Mouse (Mus musculus) kidney, postnatal 0 days (tissue): ENCODE data around the gene Prkd1. TPM values are rescaled to one million over a fixed set of nuclear protein-coding genes. Genes with fewer than 3 reads are reported as not detected.

Experiments used
- ATAC-seq: fragments of 200-750 bp; cut with Nextera tagmentation; replicated peaks from 2 replicates; pipeline ENCODE4 v1.8.0; 2017; ENCODE audit warnings: low read depth, moderate number of reproducible peaks, moderate TSS enrichment, moderate library complexity; ENCODE audit not compliant: low FRiP score
- DNase-seq: peaks from one replicate; pipeline ENCODE4 v3.0.0-alpha.2; 2016; ENCODE audit warnings: low spot score
- H3K27ac ChIP-seq: fragments of 300-500 bp; sonication (generic); 2 replicates; pipeline ENCODE4 v1.5.1; 2014; ENCODE audit warnings: mild to moderate bottlenecking
- H3K27me3 ChIP-seq: fragments of 300-500 bp; sonication (generic); 2 replicates; pipeline ENCODE4 v1.6.1; 2014; ENCODE audit warnings: low read length, mixed read lengths; ENCODE audit not compliant: insufficient read depth
- H3K36me3 ChIP-seq: fragments of 300-500 bp; sonication (generic); 2 replicates; pipeline ENCODE4 v1.6.1; 2014; ENCODE audit warnings: low read length, mixed read lengths; ENCODE audit not compliant: insufficient read depth
- H3K4me1 ChIP-seq: fragments of 300-500 bp; sonication (generic); replicated peaks from 2 replicates; pipeline ENCODE4 v1.6.1; 2014; ENCODE audit warnings: antibody characterized with exemption, low read length, mixed read lengths; ENCODE audit not compliant: insufficient read depth
- H3K4me2 ChIP-seq: fragments of 300-500 bp; sonication (generic); 2 replicates; pipeline ENCODE4 v1.6.1; 2014; ENCODE audit warnings: mild to moderate bottlenecking, low read length, moderate library complexity, mixed read lengths
- H3K4me3 ChIP-seq: fragments of 300-500 bp; sonication (generic); replicated peaks from 2 replicates; pipeline ENCODE4 v1.5.1; 2014; ENCODE audit warnings: low read depth, low read length
- H3K9ac ChIP-seq: fragments of 300-500 bp; sonication (generic); 2 replicates; pipeline ENCODE4 v1.6.1; 2014; ENCODE audit warnings: low read depth, low read length
- H3K9me3 ChIP-seq: fragments of 300-500 bp; sonication (generic); replicated peaks from 2 replicates; pipeline ENCODE4 v1.6.1; 2016; ENCODE audit warnings: low read length, inconsistent platforms, mixed read lengths
- CTCF ChIP-seq: IDR thresholded peaks from 2 replicates; pipeline ENCODE4 v1.5.1; 2016; ENCODE audit warnings: antibody characterized with exemption, low read depth, mild to moderate bottlenecking, moderate library complexity
- WGBS: fragments of 180-500 bp; shearing (Covaris S2); extraction: QIAGEN DNeasy Blood & Tissue Kit; methylation state at CpG from one replicate; pipeline ENCODE4 v1.1.7; 2014; 5-methylcytosine and 5-hydroxymethylcytosine counted together
- polyA plus RNA-seq: library from polyadenylated mRNA; unstranded; fragments of >200 nt; fragmentation: Nextera tagmentation; extraction: Ambion mirVana; gene quantifications from 2 replicates; pipeline ENCODE4 v1.2.1, GENCODE M21; 2015

The Prkd1 gene
- polyA plus RNA-seq, 1 experiment from 2014 or later: 5.5 TPM

GRCm38 (mm10) chr12:50479784-50480183, 169.1 kb downstream of the Prkd1 start:
- Histone ChIP-seq H3K4me1 (no peaks in the 10 kb centered on the region), H3K27me3 (no peaks in the 10 kb centered on the region), H3K36me3 (no peaks in the 10 kb centered on the region), H3K4me3 (no peak overlapping the region), H3K9me3 (no peaks in the 10 kb centered on the region), H3K9ac (no peak overlapping the region), H3K4me2 (no peak overlapping the region), H3K27ac (no peak overlapping the region)
- WGBS: 88% methylated on average over 7 of the region's 7 CpGs
- no peak for TF ChIP-seq CTCF
- ATAC-seq (no peak), DNase-seq (no peak)

- ATAC-seq (no peak), DNase-seq (no peak)
- Histone ChIP-seq H3K4me1 (no peaks in the 10 kb centered on the region), H3K27ac (no peak overlapping the region), H3K4me3 (no peak overlapping the region), H3K36me3 (no peaks in the 10 kb centered on the region), H3K9me3 (no peaks in the 10 kb centered on the region), H3K27me3 (no peaks in the 10 kb centered on the region), H3K9ac (no peak overlapping the region), H3K4me2 (no peak overlapping the region)
- TF ChIP-seq CTCF: no peak
- 85% methylated on average over 3 of the region's 3 CpGs for WGBS
These were observed 191.7 kb downstream of the Prkd1 start for GRCm38 (mm10) chr12:50457151-50457550.

- Histone ChIP-seq H3K4me1 (no peaks in the 10 kb centered on the region), H3K4me3 (no peak overlapping the region), H3K36me3 (no peaks in the 10 kb centered on the region), H3K9me3 (no peaks in the 10 kb centered on the region), H3K4me2 (no peak overlapping the region), H3K9ac (no peak overlapping the region), H3K27me3 (no peaks in the 10 kb centered on the region), H3K27ac (no peak overlapping the region)
- no peak for ATAC-seq
- DNase-seq: no peak
- no peak for TF ChIP-seq CTCF
- WGBS: 92% methylated on average over 3 of the region's 3 CpGs
These were observed 197.1 kb downstream of the Prkd1 start for GRCm38 (mm10) chr12:50451761-50452160.

GRCm38 (mm10) chr12:50436660-50437059, 212.2 kb downstream of the Prkd1 start:
- WGBS: 88% methylated on average over 6 of the region's 6 CpGs
- H3K4me2 ChIP-seq: no peak overlapping the region
- H3K9ac ChIP-seq: no peak overlapping the region
- no peaks in the 10 kb centered on the region for H3K27me3 ChIP-seq
- DNase-seq (no peak), ATAC-seq (no peak)
- no peak for TF ChIP-seq CTCF
- no peak overlapping the region for H3K27ac ChIP-seq
- no peaks in the 10 kb centered on the region for H3K9me3 ChIP-seq
- H3K4me3 ChIP-seq: no peak overlapping the region
- no peaks in the 10 kb centered on the region for H3K36me3 ChIP-seq
- no peaks in the 10 kb centered on the region for H3K4me1 ChIP-seq

- DNase-seq: no peak
These were observed 218.7 kb downstream of the Prkd1 start for GRCm38 (mm10) chr12:50430129-50430703.

GRCm38 (mm10) chr12:50352404-50352803, 296.5 kb downstream of the Prkd1 start:
- WGBS: 52% methylated on average over 11 of the region's 11 CpGs
- H3K27me3 ChIP-seq: no peaks in the 10 kb centered on the region
- peak; percentile 52; the same call in 1 of the 2 replicates for ATAC-seq
- H3K9ac ChIP-seq: no peak overlapping the region
- no peak for TF ChIP-seq CTCF
- no peaks in the 10 kb centered on the region for H3K9me3 ChIP-seq
- no peaks in the 10 kb centered on the region for H3K4me1 ChIP-seq
- H3K4me2 ChIP-seq: no peak overlapping the region
- no peak overlapping the region for H3K4me3 ChIP-seq
- H3K27ac ChIP-seq: no peak overlapping the region
- H3K36me3 ChIP-seq: no peaks in the 10 kb centered on the region
- DNase-seq: peak; percentile 42

More at GRCm38 (mm10) chr12:50430129-50430703, 218.7 kb downstream of the Prkd1 start:
- Histone ChIP-seq H3K9me3 (no peaks in the 10 kb centered on the region), H3K27me3 (no peaks in the 10 kb centered on the region), H3K27ac (no peak overlapping the region), H3K9ac (no peak overlapping the region), H3K4me1 (no peaks in the 10 kb centered on the region), H3K4me3 (no peak overlapping the region), H3K36me3 (no peaks in the 10 kb centered on the region), H3K4me2 (no peak overlapping the region)
- no peak for ATAC-seq
- TF ChIP-seq CTCF: no peak
- 81% methylated on average over 5 of the region's 5 CpGs for WGBS

GRCm38 (mm10) chr12:50333182-50333581, 315.7 kb downstream of the Prkd1 start:
- Histone ChIP-seq H3K9me3 (no peaks in the 10 kb centered on the region), H3K4me3 (no peak overlapping the region), H3K27me3 (no peaks in the 10 kb centered on the region), H3K36me3 (no peaks in the 10 kb centered on the region), H3K9ac (no peak overlapping the region), H3K4me1 (no peaks in the 10 kb centered on the region), H3K4me2 (no peak overlapping the region), H3K27ac (no peak overlapping the region)
- WGBS: 75% methylated on average over 4 of the region's 4 CpGs
- DNase-seq (no peak), ATAC-seq (no peak)
- TF ChIP-seq CTCF: no peak
